Mouse (Mus musculus) liver, postnatal 0 days (tissue): Measurements from ENCODE around the gene Ino80b. TPM values are rescaled to one million over a fixed set of nuclear protein-coding genes. Genes with fewer than 3 reads are reported as not detected.

Experiments used
- ATAC-seq: fragments of 200-750 bp; cut with Nextera tagmentation; 2 replicates; pipeline ENCODE4 v1.8.0; 2017; ENCODE audit warnings: mild to moderate bottlenecking, moderate library complexity
- DNase-seq: peaks from one replicate; pipeline ENCODE4 v3.0.0-alpha.2; 2016
- H3K27ac ChIP-seq: fragments of 300-500 bp; sonication (generic); 2 replicates; pipeline ENCODE4 v1.5.1; 2014; ENCODE audit warnings: antibody characterized with exemption, moderate library complexity, mild to moderate bottlenecking, low read depth
- H3K27me3 ChIP-seq: fragments of 300-500 bp; sonication (generic); 2 replicates; pipeline ENCODE4 v1.6.1; 2014; ENCODE audit warnings: low read length, control low read depth, mixed read lengths; ENCODE audit not compliant: insufficient read depth
- H3K36me3 ChIP-seq: fragments of 300-500 bp; sonication (generic); replicated peaks from 2 replicates; pipeline ENCODE4 v1.6.1; 2014; ENCODE audit warnings: mild to moderate bottlenecking, control low read depth, low read length, moderate library complexity, mixed read lengths; ENCODE audit not compliant: insufficient read depth
- H3K4me1 ChIP-seq: fragments of 300-500 bp; sonication (generic); 2 replicates; pipeline ENCODE4 v1.6.1; 2014; ENCODE audit warnings: antibody characterized with exemption, mild to moderate bottlenecking, control low read depth; ENCODE audit not compliant: insufficient read depth
- H3K4me2 ChIP-seq: fragments of 300-500 bp; sonication (generic); 2 replicates; pipeline ENCODE4 v1.6.1; 2014; ENCODE audit warnings: low read depth, mild to moderate bottlenecking, low read length, moderate library complexity, mixed read lengths
- H3K4me3 ChIP-seq: fragments of 300-500 bp; sonication (generic); 2 replicates; pipeline ENCODE4 v1.5.1; 2014; ENCODE audit warnings: low read depth, low read length
- H3K9ac ChIP-seq: fragments of 300-500 bp; sonication (generic); replicated peaks from 2 replicates; pipeline ENCODE4 v1.6.1; 2014; ENCODE audit warnings: mild to moderate bottlenecking, moderate library complexity
- H3K9me3 ChIP-seq: fragments of 300-500 bp; sonication (generic); 2 replicates; pipeline ENCODE4 v1.6.1; 2016; ENCODE audit warnings: mild to moderate bottlenecking, control low read depth, low read length, mixed read lengths
- CTCF ChIP-seq: sonication (generic); IDR thresholded peaks from 2 replicates; pipeline ENCODE4 v1.5.1; 2016; ENCODE audit warnings: antibody characterized with exemption, low read depth
- EP300 ChIP-seq: IDR thresholded peaks from 2 replicates; pipeline ENCODE4 v1.6.1; 2016; ENCODE audit warnings: antibody characterized with exemption, low read depth, mild to moderate bottlenecking
- WGBS: fragments of 180-500 bp; shearing (Covaris S2); extraction: QIAGEN DNeasy Blood & Tissue Kit; methylation state at CpG from one replicate; pipeline ENCODE4 v1.1.7; 2014; ENCODE audit not compliant: insufficient replicate concordance; 5-methylcytosine and 5-hydroxymethylcytosine counted together
- polyA plus RNA-seq: library from polyadenylated mRNA; unstranded; fragments of >200 nt; fragmentation: Nextera tagmentation; extraction: Ambion mirVana; gene quantifications from 2 replicates; pipeline ENCODE4 v1.2.1, GENCODE M21; 2015

Gene Ino80b
- polyA plus RNA-seq, 1 experiment from 2014 or later: 5.1 TPM

DNA sequence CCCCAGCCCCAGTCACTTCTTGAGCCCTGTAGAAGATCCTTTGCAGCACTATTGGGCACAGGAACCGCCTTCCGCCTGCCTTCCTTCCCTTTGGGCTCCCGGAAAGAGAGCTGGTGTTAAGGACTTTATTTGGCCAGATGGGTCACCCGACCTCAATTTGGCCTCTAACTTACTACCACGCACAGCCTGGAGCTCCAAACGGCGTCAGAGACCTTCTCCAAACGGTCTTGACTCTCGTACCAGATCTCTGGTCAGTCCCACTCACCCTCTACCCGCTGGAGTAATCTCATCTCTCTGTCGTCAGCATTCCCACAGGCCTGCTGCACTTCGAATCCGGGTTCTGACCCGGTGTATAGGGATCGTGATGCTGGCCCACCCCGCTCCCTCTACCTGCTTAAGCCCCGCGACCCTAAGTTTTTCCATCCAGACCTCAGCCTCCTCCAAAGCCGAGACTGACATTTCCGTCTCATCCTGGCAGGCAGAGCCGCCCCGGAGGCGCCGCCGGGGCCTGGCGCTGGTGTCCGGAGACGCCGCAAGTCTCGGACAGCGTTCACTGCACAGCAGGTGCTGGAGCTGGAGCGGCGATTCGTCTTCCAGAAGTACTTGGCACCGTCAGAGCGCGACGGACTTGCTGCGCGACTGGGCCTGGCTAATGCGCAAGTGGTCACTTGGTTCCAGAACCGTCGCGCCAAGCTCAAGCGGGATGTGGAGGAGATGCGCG, 37.9 kb downstream of the Ino80b start:
- ATAC-seq (no peak), DNase-seq (no peak)
- WGBS: 6% methylated on average over 47 of the region's 47 CpGs
- H3K4me1 ChIP-seq: peaks cover 12% of the 10 kb centered on the region
- TF ChIP-seq EP300 (no peak), CTCF (no peak)
- peak overlapping the region; percentile 55 for H3K4me2 ChIP-seq
- H3K27me3 ChIP-seq: peaks cover 66% of the 10 kb centered on the region
- H3K4me3 ChIP-seq: peak overlapping the region; percentile 21
- 0 out of 2 replicates have a peak, but pooled peaks cover 1% of the 10 kb centered on the region for H3K36me3 ChIP-seq
- no peaks in the 10 kb centered on the region for H3K9me3 ChIP-seq
- H3K27ac ChIP-seq: no peak overlapping the region
- H3K9ac ChIP-seq: no peak overlapping the region

DNA sequence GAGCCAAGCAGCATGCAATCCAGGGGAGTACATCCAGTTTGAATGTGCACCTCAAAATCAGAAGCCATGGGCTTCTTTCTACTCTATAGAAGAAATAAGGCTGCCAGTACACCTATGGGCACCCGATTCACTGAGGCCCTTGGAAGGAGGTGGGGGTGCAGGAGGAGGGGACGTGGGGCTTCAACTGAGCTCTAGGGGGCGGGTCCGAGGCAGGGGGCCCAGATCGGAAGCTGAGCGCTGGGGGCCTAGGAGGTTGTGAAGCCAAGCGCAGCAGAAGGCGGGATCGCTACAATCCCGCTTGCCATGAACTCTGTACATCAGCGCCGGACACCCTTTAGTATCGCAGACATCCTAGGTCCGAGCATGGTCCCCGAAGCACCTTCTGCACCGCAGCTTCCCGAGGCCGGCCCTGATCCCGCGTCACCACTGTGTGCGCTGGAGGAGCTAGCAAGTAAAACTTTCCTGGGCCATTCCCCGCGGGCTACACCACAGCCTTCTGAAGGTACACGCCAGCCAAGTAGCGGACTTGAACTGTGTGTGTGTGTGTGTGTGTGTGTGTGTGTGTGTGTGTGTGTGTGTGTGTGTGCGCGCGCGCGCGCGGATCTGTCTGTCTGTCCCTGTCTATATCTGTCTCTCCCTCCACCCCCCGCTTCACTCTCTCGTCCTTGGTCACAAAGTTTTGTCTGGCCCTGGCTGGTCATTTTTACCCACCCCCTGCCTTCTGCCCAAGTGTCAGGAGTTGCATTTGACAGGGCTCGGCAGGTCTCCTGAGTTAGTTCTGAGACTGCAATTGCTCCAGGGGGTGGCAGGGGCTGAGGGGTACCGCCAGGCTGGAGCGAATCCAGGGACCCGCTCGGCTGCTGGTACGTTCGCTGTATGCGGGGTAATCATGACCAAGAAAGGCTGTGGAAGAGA, 38.9 kb downstream of the Ino80b start, which contains the start of gene Lbx2:
TSS of gene Lbx2 (plus strand) at position 247 of the 915 bp plus-strand sequence.
- no peak for DNase-seq
- TF ChIP-seq CTCF (no peak), EP300 (no peak)
- Histone ChIP-seq H3K36me3 (peaks cover 2% of the 10 kb centered on the region; the same call in 1 of the 2 replicates), H3K4me1 (peaks cover 12% of the 10 kb centered on the region), H3K4me2 (peak within 1 kb of the TSS; percentile 55), H3K4me3 (peak within 1 kb of the TSS; percentile 21), H3K9me3 (no peaks in the 10 kb centered on the region), H3K9ac (no peak within 1 kb of the TSS), H3K27me3 (peaks cover 66% of the 10 kb centered on the region), H3K27ac (no peak within 1 kb of the TSS)
- ATAC-seq: no peak
- WGBS: 4% methylated on average over 35 of the region's 42 CpGs

DNA sequence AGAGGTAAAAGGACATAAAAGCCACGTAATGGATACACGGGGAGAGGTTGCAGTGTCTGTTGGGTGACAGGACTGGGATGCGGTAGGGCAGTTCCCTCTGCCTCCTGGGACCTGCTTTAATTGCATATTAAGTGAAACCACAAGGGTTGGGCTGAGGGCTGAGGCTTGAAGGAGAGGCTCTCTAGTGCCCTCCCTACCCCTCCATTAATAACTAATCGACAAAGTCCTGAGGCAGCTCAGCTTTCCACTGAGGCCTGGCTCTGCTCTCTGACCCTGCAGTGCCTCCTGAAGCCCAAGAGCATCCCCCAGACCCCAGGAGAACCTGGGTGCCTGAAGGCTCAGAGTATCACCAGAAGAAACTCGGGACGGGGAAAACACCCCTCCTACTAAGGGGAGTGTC, 40.8 kb downstream of the Ino80b start:
- Histone ChIP-seq H3K27me3 (peaks cover 63% of the 10 kb centered on the region), H3K4me3 (no peak overlapping the region), H3K27ac (no peak overlapping the region), H3K4me1 (peaks cover 16% of the 10 kb centered on the region), H3K36me3 (peaks cover 2% of the 10 kb centered on the region; the same call in 1 of the 2 replicates), H3K9ac (no peak overlapping the region), H3K9me3 (no peaks in the 10 kb centered on the region), H3K4me2 (no peak overlapping the region)
- no peak for DNase-seq
- TF ChIP-seq EP300 (no peak), CTCF (no peak)
- ATAC-seq: no peak
- 18% methylated on average over 6 of the region's 6 CpGs for WGBS

DNA sequence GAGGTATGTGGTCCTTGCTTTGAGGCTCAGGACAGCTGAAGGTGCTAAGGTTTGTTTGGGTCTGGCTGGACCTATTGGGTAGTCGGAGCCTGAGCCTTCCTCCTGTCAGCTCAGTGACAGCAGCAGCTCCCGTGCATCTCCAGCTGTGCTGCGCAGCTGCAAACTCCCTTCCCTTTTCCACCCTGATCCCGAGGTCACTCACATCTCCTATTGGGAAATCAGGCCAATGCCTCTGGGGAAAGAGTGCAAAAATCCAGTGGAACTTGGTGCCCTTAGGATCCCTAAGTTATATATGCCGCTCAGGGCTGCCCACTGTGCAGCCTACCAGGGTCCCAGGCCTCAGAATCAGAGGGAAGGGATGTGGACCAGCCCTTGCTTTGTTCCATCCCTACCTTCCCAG, 41.7 kb downstream of the Ino80b start:
- TF ChIP-seq CTCF (no peak), EP300 (no peak)
- no peak overlapping the region for H3K9ac ChIP-seq
- H3K27me3 ChIP-seq: peaks cover 55% of the 10 kb centered on the region
- no peak overlapping the region for H3K4me2 ChIP-seq
- H3K27ac ChIP-seq: no peak overlapping the region
- no peak overlapping the region for H3K4me3 ChIP-seq
- no peaks in the 10 kb centered on the region for H3K9me3 ChIP-seq
- 29% methylated on average over 5 of the region's 5 CpGs for WGBS
- H3K4me1 ChIP-seq: peaks cover 25% of the 10 kb centered on the region
- DNase-seq (no peak), ATAC-seq (peak; percentile 58)
- H3K36me3 ChIP-seq: peaks cover 2% of the 10 kb centered on the region; the same call in 1 of the 2 replicates

DNA sequence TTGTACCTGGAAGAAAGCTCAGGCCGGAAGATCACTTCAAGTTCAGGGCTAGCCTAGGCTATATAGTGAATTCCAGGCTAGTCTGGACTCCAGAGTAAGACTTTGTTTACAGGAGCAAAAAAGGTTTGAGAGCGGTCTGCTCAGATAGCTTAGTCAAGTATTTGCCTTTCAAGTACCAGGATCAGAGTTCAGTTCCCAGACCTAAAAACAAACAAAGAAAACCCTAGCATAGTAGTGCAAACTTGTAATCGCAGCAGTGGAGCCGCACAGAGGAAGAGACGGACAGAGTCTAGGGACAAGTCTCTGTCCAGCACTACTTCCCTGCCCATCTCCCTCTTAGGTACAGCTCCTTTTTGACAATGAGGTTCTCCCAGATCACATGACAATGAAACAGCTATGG, 45.0 kb downstream of the Ino80b start:
- Histone ChIP-seq H3K9me3 (no peaks in the 10 kb centered on the region), H3K4me2 (no peak overlapping the region), H3K27me3 (peaks cover 34% of the 10 kb centered on the region), H3K4me3 (no peak overlapping the region), H3K36me3 (peaks cover 2% of the 10 kb centered on the region; the same call in 1 of the 2 replicates), H3K4me1 (peaks cover 22% of the 10 kb centered on the region), H3K27ac (no peak overlapping the region), H3K9ac (no peak overlapping the region)
- WGBS: 79% methylated on average over 5 of the region's 5 CpGs
- TF ChIP-seq EP300 (no peak), CTCF (no peak)
- ATAC-seq (no peak), DNase-seq (no peak)

DNA sequence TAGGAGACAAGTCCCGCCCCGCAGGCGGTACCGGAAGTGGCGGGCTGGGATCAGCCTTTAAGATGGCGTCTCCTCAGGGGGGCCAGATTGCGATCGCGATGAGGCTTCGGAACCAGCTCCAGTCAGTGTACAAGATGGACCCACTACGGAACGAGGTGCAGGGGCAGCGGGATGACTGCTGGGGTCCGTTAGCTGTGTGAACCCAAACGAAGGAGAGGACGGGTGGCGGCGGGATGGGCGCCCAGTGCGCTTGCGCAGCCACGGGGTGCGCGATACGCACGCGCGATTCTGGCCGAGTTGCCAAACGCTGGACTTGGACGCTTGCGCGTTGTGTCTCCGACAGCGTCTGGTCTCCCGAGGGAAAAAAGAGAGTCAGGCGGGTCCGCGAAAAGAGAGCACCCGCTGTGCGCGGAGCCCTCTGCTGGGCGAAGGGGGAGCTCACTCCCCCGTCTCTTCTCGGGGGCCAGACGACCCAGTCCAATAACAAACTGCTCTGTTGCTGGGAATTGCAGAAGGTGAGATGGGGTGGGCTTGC, 46.8 kb downstream of the Ino80b start:
- peaks cover 18% of the 10 kb centered on the region for H3K4me1 ChIP-seq
- peak overlapping the region; percentile 82 for H3K27ac ChIP-seq
- peaks cover 30% of the 10 kb centered on the region for H3K27me3 ChIP-seq
- TF ChIP-seq CTCF (peak; percentile 74), EP300 (no peak)
- no peaks in the 10 kb centered on the region for H3K9me3 ChIP-seq
- WGBS: under 1% methylated on average over 46 of the region's 46 CpGs
- H3K36me3 ChIP-seq: peaks cover 2% of the 10 kb centered on the region; the same call in 1 of the 2 replicates
- peak overlapping the region; percentile 84 for H3K9ac ChIP-seq
- peak overlapping the region; percentile 91 for H3K4me3 ChIP-seq
- H3K4me2 ChIP-seq: peak overlapping the region; percentile 99
- ATAC-seq (peak; percentile 94), DNase-seq (peak; percentile 100)
